Mouse (Mus musculus) midbrain, embryonic 12.5 days (tissue): ENCODE data around the gene Lpxn. TPM values are rescaled to one million over a fixed set of nuclear protein-coding genes. Genes with fewer than 3 reads are reported as not detected.
A peak's percentile ranks its signal among the peaks of the same experiment; 100 is the strongest.

Experiments used
- ATAC-seq: fragments of 200-750 bp; cut with Nextera tagmentation; 2 replicates; pipeline ENCODE4 v1.8.0; 2017; ENCODE audit warnings: low read depth, moderate TSS enrichment, moderate library complexity; ENCODE audit not compliant: low FRiP score
- H3K27ac ChIP-seq: fragments of 300-500 bp; sonication (generic); replicated peaks from 2 replicates; pipeline ENCODE4 v1.5.1; 2016; ENCODE audit warnings: mild to moderate bottlenecking
- H3K27me3 ChIP-seq: fragments of 300-500 bp; sonication (generic); 2 replicates; pipeline ENCODE4 v1.6.1; 2016; ENCODE audit warnings: mild to moderate bottlenecking
- H3K36me3 ChIP-seq: fragments of 300-500 bp; sonication (generic); 2 replicates; pipeline ENCODE4 v1.6.1; 2016
- H3K4me1 ChIP-seq: fragments of 300-500 bp; sonication (generic); 2 replicates; pipeline ENCODE4 v1.6.1; 2016
- H3K4me2 ChIP-seq: fragments of 300-500 bp; sonication (generic); replicated peaks from 2 replicates; pipeline ENCODE4 v1.6.1; 2016; ENCODE audit warnings: mild to moderate bottlenecking, moderate library complexity
- H3K4me3 ChIP-seq: fragments of 300-500 bp; sonication (generic); 2 replicates; pipeline ENCODE4 v1.5.1; 2016; ENCODE audit warnings: mild to moderate bottlenecking
- H3K9ac ChIP-seq: fragments of 300-500 bp; sonication (generic); replicated peaks from 2 replicates; pipeline ENCODE4 v1.6.1; 2016; ENCODE audit warnings: mild to moderate bottlenecking, moderate library complexity
- H3K9me3 ChIP-seq: fragments of 300-500 bp; sonication (generic); 2 replicates; pipeline ENCODE4 v1.6.1; 2016; ENCODE audit warnings: mild to moderate bottlenecking
- WGBS: fragments of 180-500 bp; shearing (Covaris S2); methylation state at CpG from one replicate; pipeline ENCODE4 v1.1.7; 2016; 5-methylcytosine and 5-hydroxymethylcytosine counted together
- polyA plus RNA-seq: library from polyadenylated mRNA; unstranded; fragments of >200 nt; fragmentation: Nextera tagmentation; extraction: Ambion mirVana; gene quantifications from 2 replicates; pipeline ENCODE4 v1.2.1, GENCODE M21; 2016

Lpxn gene
- 1.3 and 1.8 TPM in 2 replicates for polyA plus RNA-seq

- Histone ChIP-seq H3K4me2 (peak within 1 kb of the TSS; percentile 70), H3K9me3 (no peaks in the 10 kb centered on the region), H3K36me3 (no peaks in the 10 kb centered on the region), H3K9ac (peak within 1 kb of the TSS; percentile 97), H3K4me1 (peaks cover 19% of the 10 kb centered on the region), H3K27ac (peak within 1 kb of the TSS; percentile 99), H3K4me3 (peak within 1 kb of the TSS; percentile 96), H3K27me3 (no peaks in the 10 kb centered on the region)
- peak; percentile 93 for ATAC-seq
- WGBS, result under 1% methylated on average over 55 of the region's 76 CpGs
Observed at GRCm38 (mm10) chr19:12795511-12796327, at the start of gene Lpxn, which contains the start of gene Zfp91. Gene Lpxn (plus strand): TSS chr19:12796193. Gene Zfp91 (minus strand): TSS chr19:12796126.

GRCm38 (mm10) chr19:12756286-12756685 is 39.7 kb upstream of the Lpxn start:
- Histone ChIP-seq H3K4me1 (no peaks in the 10 kb centered on the region), H3K27ac (no peak overlapping the region), H3K36me3 (no peaks in the 10 kb centered on the region), H3K9me3 (no peaks in the 10 kb centered on the region), H3K9ac (no peak overlapping the region), H3K27me3 (no peaks in the 10 kb centered on the region), H3K4me3 (no peak overlapping the region), H3K4me2 (no peak overlapping the region)
- 88% methylated on average over 3 of the region's 3 CpGs for WGBS
- no peak for ATAC-seq

GRCm38 (mm10) chr19:12758936-12759478 is 37.0 kb upstream of the Lpxn start:
- no peak for ATAC-seq
- no peak overlapping the region for H3K27ac ChIP-seq
- no peak overlapping the region for H3K4me3 ChIP-seq
- 85% methylated on average over 1 of the region's 1 CpGs for WGBS
- no peaks in the 10 kb centered on the region for H3K9me3 ChIP-seq
- H3K27me3 ChIP-seq, result no peaks in the 10 kb centered on the region
- no peaks in the 10 kb centered on the region for H3K4me1 ChIP-seq
- no peak overlapping the region for H3K4me2 ChIP-seq
- H3K9ac ChIP-seq, result no peak overlapping the region
- peaks cover 18% of the 10 kb centered on the region for H3K36me3 ChIP-seq

DNA sequence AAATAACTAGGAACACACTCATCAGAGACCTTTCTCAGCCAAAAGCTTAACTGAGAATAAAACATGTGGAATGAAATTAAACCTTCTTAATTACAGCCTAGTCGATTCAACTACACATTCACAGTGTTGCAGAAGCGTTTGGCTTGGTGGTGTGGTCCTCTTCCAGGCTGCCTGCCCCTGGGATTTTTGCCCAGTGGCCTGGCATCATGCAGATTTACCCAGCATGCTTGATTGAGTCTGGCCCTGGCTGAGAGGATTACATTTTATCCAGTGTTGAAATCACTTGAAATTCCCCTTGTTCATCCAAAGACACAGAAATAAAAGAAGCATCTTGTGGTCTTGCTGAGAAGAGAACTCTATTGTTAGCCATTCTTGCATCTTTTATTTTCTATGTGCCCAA is 36.3 kb upstream of the Lpxn start:
- no peak overlapping the region for H3K27ac ChIP-seq
- no peak overlapping the region for H3K4me2 ChIP-seq
- H3K9me3 ChIP-seq, result no peaks in the 10 kb centered on the region
- H3K27me3 ChIP-seq, result no peaks in the 10 kb centered on the region
- WGBS, result 51% methylated on average over 2 of the region's 2 CpGs
- ATAC-seq, result no peak
- H3K4me3 ChIP-seq, result no peak overlapping the region
- peaks cover 23% of the 10 kb centered on the region for H3K36me3 ChIP-seq
- no peak overlapping the region for H3K9ac ChIP-seq
- no peaks in the 10 kb centered on the region for H3K4me1 ChIP-seq

- H3K9me3 ChIP-seq, result no peaks in the 10 kb centered on the region
- 62% methylated on average over 2 of the region's 2 CpGs for WGBS
- ATAC-seq, result peak; percentile 45; the same call in 1 of the 2 replicates
- H3K36me3 ChIP-seq, result peaks cover 30% of the 10 kb centered on the region
- no peak overlapping the region for H3K9ac ChIP-seq
- H3K4me2 ChIP-seq, result no peak overlapping the region
- no peaks in the 10 kb centered on the region for H3K27me3 ChIP-seq
- no peak overlapping the region for H3K27ac ChIP-seq
- H3K4me3 ChIP-seq, result no peak overlapping the region
- peaks cover 3% of the 10 kb centered on the region; the same call in 1 of the 2 replicates for H3K4me1 ChIP-seq
Observed at GRCm38 (mm10) chr19:12762212-12763130, 33.5 kb upstream of the Lpxn start.

DNA sequence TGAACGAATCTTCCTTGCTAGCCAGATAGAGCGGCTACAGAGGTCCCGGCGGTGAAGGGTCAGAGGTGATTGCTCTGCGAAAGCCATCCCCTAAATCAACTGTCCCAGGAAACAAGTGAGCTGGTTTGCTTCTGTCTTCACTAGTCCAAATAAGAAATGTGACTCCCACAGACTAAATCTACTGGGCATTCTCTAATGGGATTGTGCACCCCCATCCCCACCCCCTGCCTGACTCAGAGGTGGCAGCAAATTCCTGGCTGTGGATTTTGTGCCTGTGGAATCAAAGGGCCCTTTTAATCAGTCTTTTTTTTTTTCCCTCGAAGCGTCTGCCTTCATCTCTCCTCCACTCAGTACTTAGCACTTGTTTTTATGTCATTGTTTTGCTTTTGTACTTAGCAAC is 30.7 kb upstream of the Lpxn start, which contains the start of gene Cntf:
Gene Cntf, minus strand, starts transcription at position 325 of the 400 bp plus-strand sequence.
- no peak within 1 kb of the TSS for H3K4me3 ChIP-seq
- no peak within 1 kb of the TSS for H3K27ac ChIP-seq
- peaks cover 3% of the 10 kb centered on the region; the same call in 1 of the 2 replicates for H3K4me1 ChIP-seq
- H3K9ac ChIP-seq, result no peak within 1 kb of the TSS
- H3K36me3 ChIP-seq, result peaks cover 56% of the 10 kb centered on the region
- H3K27me3 ChIP-seq, result no peaks in the 10 kb centered on the region
- ATAC-seq, result no peak
- no peaks in the 10 kb centered on the region for H3K9me3 ChIP-seq
- 60% methylated on average over 7 of the region's 7 CpGs for WGBS
- H3K4me2 ChIP-seq, result no peak within 1 kb of the TSS

- peaks cover 43% of the 10 kb centered on the region for H3K36me3 ChIP-seq
- no peak overlapping the region for H3K9ac ChIP-seq
- H3K27ac ChIP-seq, result no peak overlapping the region
- no peaks in the 10 kb centered on the region for H3K27me3 ChIP-seq
- H3K4me3 ChIP-seq, result no peak overlapping the region
- ATAC-seq, result no peak
- H3K4me2 ChIP-seq, result no peak overlapping the region
- no peaks in the 10 kb centered on the region for H3K9me3 ChIP-seq
- peaks cover 3% of the 10 kb centered on the region; the same call in 1 of the 2 replicates for H3K4me1 ChIP-seq
- 85% methylated on average over 5 of the region's 5 CpGs for WGBS
Observed at GRCm38 (mm10) chr19:12770888-12771287, 25.1 kb upstream of the Lpxn start.

DNA sequence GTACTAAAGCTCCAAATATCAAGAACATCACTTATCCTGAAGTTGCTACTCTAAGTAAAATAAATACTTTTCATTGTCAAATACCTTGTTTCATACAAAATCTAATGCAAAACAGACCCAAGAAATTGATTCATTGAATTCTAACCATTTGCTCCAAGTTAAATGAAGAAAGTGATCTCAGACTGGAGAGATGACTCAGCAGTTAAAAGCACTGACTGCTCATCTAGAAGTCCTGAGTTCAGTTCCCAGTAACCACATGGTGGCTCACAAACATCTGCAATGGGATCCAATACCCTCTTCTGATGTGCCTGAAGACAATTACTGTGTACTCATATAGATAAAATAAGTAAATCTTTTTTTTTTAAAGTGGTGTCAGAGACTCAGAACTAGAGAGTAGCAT is 15.6 kb upstream of the Lpxn start:
- Histone ChIP-seq H3K4me2 (no peak overlapping the region), H3K4me1 (no peaks in the 10 kb centered on the region), H3K36me3 (peaks cover 20% of the 10 kb centered on the region), H3K27me3 (no peaks in the 10 kb centered on the region), H3K4me3 (no peak overlapping the region), H3K27ac (no peak overlapping the region), H3K9ac (no peak overlapping the region), H3K9me3 (no peaks in the 10 kb centered on the region)
- no peak for ATAC-seq

DNA sequence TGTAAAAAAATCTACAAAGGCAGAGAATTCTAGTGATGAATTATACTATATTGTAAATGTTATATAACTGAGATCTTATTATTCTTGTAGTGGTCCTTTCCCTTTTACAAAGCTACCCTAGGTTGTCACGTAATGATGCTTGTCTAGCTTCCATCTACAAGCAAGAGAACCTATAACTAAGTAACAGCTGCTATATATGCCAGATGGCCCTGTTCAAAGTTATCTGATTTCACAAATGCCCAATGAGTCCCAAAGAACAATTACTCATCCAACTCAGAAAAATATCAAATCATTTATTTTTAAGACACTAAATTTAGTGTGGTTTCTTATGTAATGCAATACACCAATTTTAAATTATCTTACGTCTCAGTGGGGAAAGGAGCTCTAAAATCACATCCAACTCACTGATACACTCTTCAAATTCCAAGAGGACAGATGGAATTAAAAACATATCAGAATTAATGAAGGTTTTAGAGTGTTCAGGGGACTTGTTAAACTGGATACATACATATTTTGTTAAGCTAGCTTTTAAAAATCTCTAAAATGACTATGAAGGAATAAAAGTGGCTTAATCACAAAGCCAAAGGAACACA is 9.1 kb upstream of the Lpxn start:
- Histone ChIP-seq H3K9ac (no peak overlapping the region), H3K4me1 (peaks cover 7% of the 10 kb centered on the region), H3K4me2 (no peak overlapping the region), H3K27ac (no peak overlapping the region), H3K4me3 (no peak overlapping the region), H3K27me3 (no peaks in the 10 kb centered on the region), H3K36me3 (no peaks in the 10 kb centered on the region), H3K9me3 (no peaks in the 10 kb centered on the region)
- no peak for ATAC-seq
- 96% methylated on average over 2 of the region's 2 CpGs for WGBS

DNA sequence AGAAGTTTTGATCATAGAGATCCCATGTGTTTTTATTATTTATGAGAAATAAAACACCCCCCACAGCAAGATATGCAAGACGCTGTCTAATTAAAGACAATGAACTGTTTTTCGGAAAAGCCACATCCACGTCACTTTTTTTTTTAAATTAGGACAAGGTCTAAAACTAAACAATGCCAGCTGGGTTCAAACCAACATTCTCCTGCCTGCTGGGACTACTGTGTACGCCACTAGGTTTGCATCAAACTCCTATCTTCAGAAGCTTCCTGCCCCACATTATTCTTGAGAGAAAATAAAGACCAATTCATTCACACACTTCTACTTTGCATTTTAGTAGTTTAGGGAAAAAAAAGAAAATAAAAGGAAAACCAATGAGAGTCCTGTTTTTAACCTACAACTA is 8.3 kb upstream of the Lpxn start:
- Histone ChIP-seq H3K36me3 (no peaks in the 10 kb centered on the region), H3K4me3 (no peak overlapping the region), H3K4me1 (peaks cover 8% of the 10 kb centered on the region), H3K4me2 (no peak overlapping the region), H3K9me3 (no peaks in the 10 kb centered on the region), H3K27ac (no peak overlapping the region), H3K27me3 (no peaks in the 10 kb centered on the region), H3K9ac (no peak overlapping the region)
- ATAC-seq, result no peak
- 92% methylated on average over 4 of the region's 4 CpGs for WGBS

GRCm38 (mm10) chr19:12792374-12792773 is 3.6 kb upstream of the Lpxn start:
- Histone ChIP-seq H3K4me2 (no peak overlapping the region), H3K9me3 (no peaks in the 10 kb centered on the region), H3K27ac (no peak overlapping the region), H3K36me3 (no peaks in the 10 kb centered on the region), H3K4me3 (no peak overlapping the region), H3K4me1 (peaks cover 17% of the 10 kb centered on the region), H3K9ac (no peak overlapping the region), H3K27me3 (no peaks in the 10 kb centered on the region)
- ATAC-seq, result no peak
